Mouse (Mus musculus) midbrain, embryonic 14.5 days (tissue): Measurements from ENCODE around the gene Chp2. TPM values are rescaled to one million over a fixed set of nuclear protein-coding genes. Genes with fewer than 3 reads are reported as not detected.

Experiments
- ATAC-seq: fragments of 200-750 bp; cut with Nextera tagmentation; 2 replicates; pipeline ENCODE4 v1.8.0; 2017; ENCODE audit warnings: moderate number of reproducible peaks, moderate library complexity; ENCODE audit not compliant: low FRiP score, low TSS enrichment
- DNase-seq: peaks from one replicate; pipeline ENCODE4 v3.0.0-alpha.2; 2015
- H3K27ac ChIP-seq: fragments of 300-500 bp; sonication (generic); replicated peaks from 2 replicates; pipeline ENCODE4 v1.5.1; 2014; ENCODE audit warnings: mild to moderate bottlenecking, low read depth, low read length, moderate library complexity
- H3K27me3 ChIP-seq: fragments of 300-500 bp; sonication (generic); 2 replicates; pipeline ENCODE4 v1.6.1; 2014; ENCODE audit warnings: low read length, control low read depth, mixed read lengths; ENCODE audit not compliant: control insufficient read depth, insufficient read depth
- H3K36me3 ChIP-seq: fragments of 300-500 bp; sonication (generic); 2 replicates; pipeline ENCODE4 v1.6.1; 2014; ENCODE audit warnings: low read length, control low read depth; ENCODE audit not compliant: control insufficient read depth, insufficient read depth
- H3K4me1 ChIP-seq: fragments of 300-500 bp; sonication (generic); 2 replicates; pipeline ENCODE4 v1.6.1; 2014; ENCODE audit warnings: mild to moderate bottlenecking, antibody characterized with exemption, low read length, control low read depth; ENCODE audit not compliant: control insufficient read depth, insufficient read depth
- H3K4me2 ChIP-seq: fragments of 300-500 bp; sonication (generic); 2 replicates; pipeline ENCODE4 v1.6.1; 2014; ENCODE audit warnings: mild to moderate bottlenecking, low read length, moderate library complexity
- H3K4me3 ChIP-seq: fragments of 300-500 bp; sonication (generic); replicated peaks from 2 replicates; pipeline ENCODE4 v1.5.1; 2014; ENCODE audit warnings: low read depth, low read length
- H3K9ac ChIP-seq: fragments of 300-500 bp; sonication (generic); replicated peaks from 2 replicates; pipeline ENCODE4 v1.6.1; 2014; ENCODE audit warnings: mild to moderate bottlenecking, low read length, moderate library complexity
- H3K9me3 ChIP-seq: fragments of 300-500 bp; sonication (generic); 2 replicates; pipeline ENCODE4 v1.6.1; 2016; ENCODE audit warnings: low read length, control low read depth, mixed read lengths; ENCODE audit not compliant: control insufficient read depth
- WGBS: fragments of 180-500 bp; shearing (Covaris S2); extraction: QIAGEN DNeasy Blood & Tissue Kit; methylation state at CpG from one replicate; pipeline ENCODE4 v1.1.7; 2014; 5-methylcytosine and 5-hydroxymethylcytosine counted together
- polyA plus RNA-seq: library from polyadenylated mRNA; unstranded; fragments of >200 nt; fragmentation: Nextera tagmentation; extraction: Ambion mirVana; gene quantifications from 2 replicates; pipeline ENCODE4 v1.2.1, GENCODE M21; 2014

Gene Chp2
- polyA plus RNA-seq: 0.59 and 1.3 TPM in 2 replicates

DNA sequence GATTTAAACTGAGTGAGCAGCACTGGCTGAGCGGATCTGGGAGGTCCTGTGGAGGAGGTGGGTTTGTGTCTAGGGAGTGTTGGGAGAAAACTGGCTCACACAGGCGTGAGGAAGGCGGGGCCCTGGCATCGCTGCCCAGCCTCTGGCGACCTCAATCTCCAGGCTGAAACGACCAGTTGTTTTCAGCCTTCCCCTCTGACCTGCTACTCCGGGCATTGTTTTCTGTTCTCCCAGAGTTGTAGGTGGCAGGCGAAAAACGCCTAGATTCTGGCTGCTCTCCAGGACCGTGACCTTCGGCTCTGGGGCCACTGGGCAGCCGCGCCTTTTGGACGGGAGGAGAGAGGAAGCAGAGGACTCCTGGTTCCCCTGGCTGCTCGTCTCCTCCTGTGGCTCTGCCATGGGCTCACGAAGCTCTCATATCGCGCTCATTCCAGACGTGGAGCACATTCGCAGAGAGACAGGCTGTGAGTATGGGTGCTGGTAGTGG is at the start of gene Chp2:
Gene Chp2, plus strand, starts transcription at position 182 of the 487 bp plus-strand sequence.
- DNase-seq (no peak), ATAC-seq (no peak)
- 33% methylated on average over 20 of the region's 20 CpGs for WGBS
- Histone ChIP-seq H3K27ac (no peak within 1 kb of the TSS), H3K9me3 (peaks cover 5% of the 10 kb centered on the region; the same call in 1 of the 2 replicates), H3K4me1 (no peaks in the 10 kb centered on the region), H3K36me3 (no peaks in the 10 kb centered on the region), H3K4me3 (0 out of 2 replicates have a peak within 1 kb of the TSS, but pooled peaks have one; percentile 2), H3K4me2 (peak within 1 kb of the TSS; percentile 41), H3K9ac (no peak within 1 kb of the TSS), H3K27me3 (no peaks in the 10 kb centered on the region)

DNA sequence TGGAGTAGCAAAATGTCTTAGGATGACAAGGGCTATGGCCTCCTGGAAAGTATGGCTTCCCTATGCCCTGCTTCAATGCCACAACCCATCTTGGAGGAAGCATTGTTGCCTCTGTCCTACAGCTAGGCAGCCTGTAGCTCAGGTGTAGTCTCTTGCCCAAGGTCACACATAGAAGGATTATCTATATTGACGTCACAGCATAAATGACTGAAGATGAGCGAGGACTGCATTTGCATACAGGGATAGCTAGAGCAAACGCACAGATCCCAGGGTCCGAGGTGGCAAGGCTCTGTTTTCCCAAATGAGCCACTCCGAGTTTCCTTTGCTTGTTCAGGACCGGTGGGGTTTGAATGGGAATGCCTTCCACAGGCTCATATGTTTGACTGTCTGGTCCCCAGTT is 48.6 kb upstream of the Chp2 start:
- DNase-seq: no peak
- H3K4me2 ChIP-seq: no peak overlapping the region
- WGBS: 80% methylated on average over 6 of the region's 6 CpGs
- no peaks in the 10 kb centered on the region for H3K4me1 ChIP-seq
- peaks cover 30% of the 10 kb centered on the region; the same call in 1 of the 2 replicates for H3K36me3 ChIP-seq
- no peak overlapping the region for H3K9ac ChIP-seq
- H3K9me3 ChIP-seq: no peaks in the 10 kb centered on the region
- H3K27ac ChIP-seq: no peak overlapping the region
- H3K27me3 ChIP-seq: no peaks in the 10 kb centered on the region
- no peak overlapping the region for H3K4me3 ChIP-seq
- ATAC-seq: no peak

DNA sequence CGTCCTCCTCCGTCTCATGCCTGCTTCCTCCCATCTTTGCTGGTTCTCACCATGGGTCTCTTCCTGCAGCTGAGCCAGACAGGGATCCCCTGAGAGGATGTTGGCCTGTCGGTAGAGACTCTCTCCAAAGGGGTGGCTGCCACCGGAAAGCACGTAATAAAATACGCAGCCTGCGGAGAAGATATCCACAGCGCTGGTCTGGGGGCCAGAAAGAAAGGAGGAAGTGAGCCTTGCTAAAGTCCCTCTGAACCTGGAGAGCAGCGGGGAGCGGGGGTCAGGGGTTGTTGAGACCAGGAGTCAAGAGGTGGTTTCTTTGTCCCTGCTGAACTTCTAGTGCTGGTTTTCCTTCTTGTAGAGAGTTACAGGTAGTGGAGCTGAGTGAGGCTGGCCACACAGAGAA is 47.7 kb upstream of the Chp2 start:
- Histone ChIP-seq H3K27ac (no peak overlapping the region), H3K9ac (no peak overlapping the region), H3K4me2 (no peak overlapping the region), H3K27me3 (no peaks in the 10 kb centered on the region), H3K9me3 (no peaks in the 10 kb centered on the region), H3K4me3 (no peak overlapping the region), H3K4me1 (no peaks in the 10 kb centered on the region), H3K36me3 (peaks cover 24% of the 10 kb centered on the region; the same call in 1 of the 2 replicates)
- DNase-seq: no peak
- ATAC-seq: no peak
- 84% methylated on average over 10 of the region's 10 CpGs for WGBS

DNA sequence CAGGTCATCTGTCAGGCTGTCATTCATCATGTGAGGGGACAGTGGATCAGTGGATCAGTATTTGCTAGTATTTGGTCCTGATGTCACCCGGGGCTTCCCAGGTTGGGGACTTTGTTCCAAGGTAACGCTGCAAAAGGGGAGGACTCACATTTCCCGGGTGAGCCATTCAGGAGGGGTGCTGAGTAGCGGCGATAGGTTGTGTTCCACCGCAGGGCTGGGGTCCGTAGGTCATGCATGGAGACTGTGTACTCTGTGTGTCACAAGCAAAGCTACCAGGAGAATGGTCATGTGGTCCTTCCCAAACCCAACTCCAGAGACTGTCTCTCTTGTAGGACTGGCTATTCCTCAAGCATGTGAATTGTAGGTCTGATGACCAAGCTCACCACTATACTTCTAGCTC is 38.6 kb upstream of the Chp2 start:
- Histone ChIP-seq H3K4me3 (no peak overlapping the region), H3K9me3 (no peaks in the 10 kb centered on the region), H3K27me3 (no peaks in the 10 kb centered on the region), H3K9ac (no peak overlapping the region), H3K36me3 (no peaks in the 10 kb centered on the region), H3K4me2 (no peak overlapping the region), H3K27ac (no peak overlapping the region), H3K4me1 (no peaks in the 10 kb centered on the region)
- WGBS: 87% methylated on average over 7 of the region's 7 CpGs
- DNase-seq (no peak), ATAC-seq (no peak)

DNA sequence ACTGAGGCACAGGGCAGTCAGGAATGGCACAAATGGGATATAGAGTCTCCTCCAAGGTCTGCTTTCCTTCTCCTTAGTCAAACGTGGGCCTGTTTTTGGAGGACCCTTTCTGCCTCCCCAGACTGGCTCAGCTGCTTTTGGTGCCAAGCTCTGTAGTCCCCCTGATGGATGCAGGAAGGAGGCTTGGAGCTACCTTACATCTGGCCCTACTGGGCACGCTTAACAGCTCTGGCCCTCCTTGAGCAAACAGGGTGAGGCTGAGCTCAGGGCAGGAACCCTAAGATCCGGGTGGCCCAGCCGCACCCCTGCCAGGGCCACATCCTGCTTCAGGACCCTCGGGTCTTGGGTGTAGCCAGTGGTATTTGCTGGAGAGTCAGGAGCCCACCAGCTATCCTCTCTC is 34.7 kb upstream of the Chp2 start:
- WGBS: 82% methylated on average over 5 of the region's 5 CpGs
- DNase-seq (no peak), ATAC-seq (no peak)
- Histone ChIP-seq H3K27ac (no peak overlapping the region), H3K9me3 (no peaks in the 10 kb centered on the region), H3K36me3 (no peaks in the 10 kb centered on the region), H3K4me2 (no peak overlapping the region), H3K9ac (no peak overlapping the region), H3K4me1 (no peaks in the 10 kb centered on the region), H3K4me3 (no peak overlapping the region), H3K27me3 (no peaks in the 10 kb centered on the region)

DNA sequence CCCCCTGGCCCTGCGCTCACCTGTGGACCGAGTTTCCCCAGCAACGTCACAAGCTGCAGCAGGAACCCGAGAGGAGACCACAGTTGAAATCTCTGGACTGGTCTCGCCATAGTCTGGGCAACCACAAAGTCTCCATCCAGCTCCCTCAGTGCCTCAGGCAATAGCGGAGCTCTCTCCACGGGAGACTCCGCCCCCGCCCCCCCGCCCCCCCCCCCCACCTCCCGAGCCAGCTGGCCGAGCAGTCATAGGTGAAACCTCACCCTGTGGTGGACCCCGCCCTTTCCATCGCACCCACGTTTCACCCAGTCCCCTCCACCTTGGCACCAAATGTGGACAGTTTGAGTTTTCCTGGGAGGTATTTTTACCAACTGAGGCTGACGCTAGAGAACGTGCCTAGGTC is 33.3 kb upstream of the Chp2 start, which contains the start of gene Ern2:
Gene Ern2, minus strand, starts transcription at position 165 of the 400 bp plus-strand sequence.
- no peaks in the 10 kb centered on the region for H3K36me3 ChIP-seq
- DNase-seq (no peak), ATAC-seq (no peak)
- no peaks in the 10 kb centered on the region for H3K4me1 ChIP-seq
- peak within 1 kb of the TSS; percentile 32 for H3K4me2 ChIP-seq
- H3K9me3 ChIP-seq: no peaks in the 10 kb centered on the region
- WGBS: 25% methylated on average over 17 of the region's 17 CpGs
- no peak within 1 kb of the TSS for H3K27ac ChIP-seq
- H3K4me3 ChIP-seq: no peak within 1 kb of the TSS
- no peaks in the 10 kb centered on the region for H3K27me3 ChIP-seq
- no peak within 1 kb of the TSS; the same call in 1 of the 2 replicates for H3K9ac ChIP-seq

DNA sequence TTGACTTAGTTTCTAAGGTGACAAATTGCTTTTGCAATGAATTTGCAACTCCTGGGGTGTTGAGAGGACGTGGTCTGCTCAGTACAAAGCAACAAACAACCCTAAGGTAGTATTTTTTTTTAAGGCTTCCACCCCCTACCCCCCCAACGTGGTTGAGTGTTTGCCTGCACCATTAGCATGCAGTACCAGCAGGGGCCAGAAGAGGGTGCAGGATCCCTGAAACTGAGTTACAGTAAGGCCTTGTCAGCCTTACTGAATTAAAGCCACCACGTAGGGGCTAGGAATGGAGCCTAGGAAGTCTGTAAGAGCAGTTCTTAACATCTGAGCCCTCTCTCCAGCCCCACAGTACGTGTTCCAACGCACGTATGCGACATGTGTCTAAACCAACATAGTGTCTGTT is 29.8 kb upstream of the Chp2 start:
- Histone ChIP-seq H3K9me3 (no peaks in the 10 kb centered on the region), H3K36me3 (no peaks in the 10 kb centered on the region), H3K4me2 (no peak overlapping the region), H3K4me1 (no peaks in the 10 kb centered on the region), H3K4me3 (no peak overlapping the region), H3K27me3 (no peaks in the 10 kb centered on the region), H3K27ac (no peak overlapping the region), H3K9ac (no peak overlapping the region)
- DNase-seq (peak; percentile 79), ATAC-seq (no peak)
- WGBS: 27% methylated on average over 7 of the region's 7 CpGs

DNA sequence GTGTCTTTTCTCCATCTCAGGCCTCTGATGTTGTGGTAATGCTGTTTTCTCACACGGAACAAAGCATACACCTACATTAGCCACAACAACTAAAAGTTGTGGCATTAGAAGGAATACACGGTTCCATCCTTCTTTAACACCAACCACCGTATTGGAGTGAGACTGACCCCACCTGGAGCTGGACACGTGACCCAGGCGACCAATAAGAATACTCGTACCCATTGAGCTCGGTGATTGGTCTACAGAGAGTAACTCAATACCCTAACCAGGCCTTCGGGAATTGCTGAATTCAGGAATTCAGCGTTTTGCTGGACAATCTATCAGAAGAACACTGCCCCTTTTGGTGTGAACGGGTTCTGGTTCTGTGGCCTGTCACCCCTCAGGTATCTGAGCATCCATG is 28.2 kb upstream of the Chp2 start:
- Histone ChIP-seq H3K36me3 (no peaks in the 10 kb centered on the region), H3K27ac (no peak overlapping the region), H3K4me3 (no peak overlapping the region), H3K4me1 (no peaks in the 10 kb centered on the region), H3K9ac (no peak overlapping the region), H3K27me3 (no peaks in the 10 kb centered on the region), H3K9me3 (no peaks in the 10 kb centered on the region), H3K4me2 (no peak overlapping the region)
- ATAC-seq (no peak), DNase-seq (no peak)
- 65% methylated on average over 10 of the region's 10 CpGs for WGBS

DNA sequence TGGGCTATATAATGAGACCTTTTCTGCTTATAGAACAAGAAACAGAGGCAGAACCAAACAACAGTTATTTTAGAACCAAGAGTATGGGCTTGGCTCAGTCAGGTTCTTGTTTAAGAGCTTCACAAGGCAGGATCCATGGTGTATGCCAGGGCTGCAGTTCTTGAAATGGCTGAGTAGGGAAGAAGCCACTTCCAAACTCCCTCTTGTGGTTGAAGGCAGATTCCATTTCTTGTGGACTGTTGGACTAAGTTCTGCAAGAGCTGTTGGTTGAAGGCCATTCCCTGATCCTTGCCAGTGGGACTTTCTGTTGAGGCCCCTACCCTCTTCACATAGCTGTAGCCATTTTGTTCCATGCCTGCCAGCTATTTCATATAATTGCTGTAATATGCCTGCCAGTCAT is 25.4 kb upstream of the Chp2 start:
- H3K9me3 ChIP-seq: no peaks in the 10 kb centered on the region
- DNase-seq (no peak), ATAC-seq (no peak)
- no peak overlapping the region for H3K9ac ChIP-seq
- no peaks in the 10 kb centered on the region for H3K27me3 ChIP-seq
- no peaks in the 10 kb centered on the region for H3K4me1 ChIP-seq
- no peak overlapping the region for H3K4me2 ChIP-seq
- H3K36me3 ChIP-seq: no peaks in the 10 kb centered on the region
- H3K27ac ChIP-seq: no peak overlapping the region
- no peak overlapping the region for H3K4me3 ChIP-seq
